Mouse (Mus musculus) T-helper 17 cell (primary cell): Measurements from ENCODE around the gene Slfn5.
"Not testable (repeated sequence)": the region's sequence is repeated elsewhere in the genome, so short reads cannot be mapped to it uniquely, and the experiment has no call there.

Experiments used
- in situ Hi-C, 2 experiments: fragments of 300-600 bp; cut with MboI, MseI; formaldehyde crosslinking; loops; 1 replicate in 1 of 2; 2 replicates in 1 of 2; pipeline ENCODE4 v1.15.1; 2025; ENCODE audit warnings: high pct_unique_total_duplicates in 2 of 2

Gene Slfn5

GRCm38 (mm10) chr11:82943336-82943735, 7.8 kb upstream of the Slfn5 start:
- in situ Hi-C loops = no loop called here

- in situ Hi-C loops = no loop called here
These were observed 5.5 kb upstream of the Slfn5 start for GRCm38 (mm10) chr11:82945636-82946035.

DNA sequence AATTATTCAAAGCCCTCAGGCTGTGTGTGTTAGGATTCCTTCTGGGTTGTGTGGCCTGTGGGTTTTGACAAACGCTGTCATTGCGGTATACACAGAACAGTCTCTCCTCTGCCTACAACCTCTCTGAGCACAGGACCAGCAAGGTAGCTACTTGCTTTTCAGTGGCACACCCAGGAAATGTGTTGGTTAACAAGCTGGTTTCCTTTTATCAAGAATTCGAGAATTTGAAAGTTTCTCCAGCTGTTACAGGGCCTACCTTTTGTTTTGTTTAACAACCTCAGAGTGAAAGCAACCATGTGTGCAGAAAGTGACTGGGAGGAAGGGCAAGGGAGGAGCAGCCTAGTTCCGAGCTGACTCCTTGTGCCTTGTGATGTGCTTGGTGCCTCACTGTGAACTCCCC, 3.7 kb upstream of the Slfn5 start:
- in situ Hi-C loops = no loop called here

DNA sequence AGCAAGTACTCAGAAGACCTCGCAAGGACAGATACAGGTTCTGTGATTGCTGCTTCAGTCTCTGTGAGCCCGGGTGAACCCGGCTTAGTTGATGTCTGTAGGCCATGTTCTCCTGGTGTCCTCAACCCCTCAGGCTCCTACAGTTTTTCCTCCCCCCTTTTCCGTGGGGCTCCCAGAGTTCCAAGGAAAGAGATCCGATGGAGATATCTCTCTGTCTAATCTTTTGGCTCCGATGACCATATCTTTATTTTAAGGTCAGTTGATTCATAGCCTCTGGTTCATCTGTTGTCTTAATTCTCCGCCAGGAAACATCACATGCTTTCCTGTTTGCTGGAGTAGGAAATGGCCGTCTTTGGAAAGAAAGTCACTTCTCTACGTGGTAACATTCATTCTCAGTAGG, 2.1 kb upstream of the Slfn5 start:
- in situ Hi-C loops = no loop called here

- in situ Hi-C loops = no loop called here
These were observed 889 bp downstream of the Slfn5 start for GRCm38 (mm10) chr11:82951865-82952611.

- in situ Hi-C loops = no loop called here
These were observed 1.7 kb downstream of the Slfn5 start for GRCm38 (mm10) chr11:82952612-82953542.

GRCm38 (mm10) chr11:82954631-82955030, 3.5 kb downstream of the Slfn5 start:
- in situ Hi-C loops = no loop called here

GRCm38 (mm10) chr11:82956925-82957324, 5.8 kb downstream of the Slfn5 start:
- in situ Hi-C loops = no loop called here

GRCm38 (mm10) chr11:82959613-82960012, 8.5 kb downstream of the Slfn5 start:
- in situ Hi-C loops = no loop called here

- in situ Hi-C loops = no loop called here
These were observed 10.6 kb downstream of the Slfn5 start for GRCm38 (mm10) chr11:82961743-82962142.

GRCm38 (mm10) chr11:82962215-82962614, 11.1 kb downstream of the Slfn5 start:
- in situ Hi-C loops = no loop called here

- in situ Hi-C loops = no loop called here
These were observed 19.8 kb downstream of the Slfn5 start for GRCm38 (mm10) chr11:82970712-82971589.

GRCm38 (mm10) chr11:82971590-82971974, 20.4 kb downstream of the Slfn5 start:
- in situ Hi-C loops = no loop called here

DNA sequence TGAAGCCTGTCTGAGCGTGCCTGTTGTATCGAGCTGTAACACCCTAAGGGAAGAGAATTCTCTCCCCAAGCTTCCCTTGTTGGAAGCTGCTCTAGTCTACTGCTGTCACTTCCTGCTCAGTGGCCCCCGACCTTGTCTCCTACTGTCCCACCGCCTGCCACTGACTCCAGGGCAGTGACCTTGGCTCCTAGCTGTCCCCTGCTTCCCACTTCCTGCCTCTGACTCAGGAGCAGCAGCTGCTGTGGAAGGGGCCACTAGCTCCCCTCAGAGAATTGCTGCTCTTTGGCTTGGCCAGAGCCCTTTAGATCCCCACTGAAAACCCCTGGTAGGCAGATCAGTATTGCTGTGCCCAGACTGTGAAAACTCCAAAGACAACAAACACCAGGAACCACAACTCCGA, 22.8 kb downstream of the Slfn5 start:
- in situ Hi-C loops = no loop called here

- in situ Hi-C loops = not testable (repeated sequence)
These were observed 31.3 kb downstream of the Slfn5 start for GRCm38 (mm10) chr11:82982409-82982808.

DNA sequence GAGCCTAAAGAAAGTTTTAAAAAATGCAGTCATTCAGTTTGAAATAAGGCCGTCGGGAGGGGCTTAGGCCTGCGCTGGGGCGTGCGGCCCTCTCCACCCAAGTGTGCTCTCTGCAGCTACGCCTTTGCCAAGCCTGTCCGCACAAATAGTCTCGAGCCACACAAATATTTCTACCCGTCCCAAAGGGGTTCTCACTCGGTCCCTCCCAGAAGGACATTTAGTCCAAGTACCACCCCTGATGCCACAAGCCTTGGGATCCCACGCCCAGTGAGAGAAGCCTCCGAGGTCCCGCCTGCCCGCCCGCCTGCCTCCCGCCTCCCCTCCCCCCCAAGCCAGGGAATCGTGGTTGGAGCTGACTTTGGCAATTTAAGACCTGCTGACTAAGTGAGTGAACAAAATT, 32.0 kb downstream of the Slfn5 start:
- in situ Hi-C loops = no loop called here

- in situ Hi-C loops = no loop called here
These were observed 36.5 kb downstream of the Slfn5 start for GRCm38 (mm10) chr11:82987621-82988020.

DNA sequence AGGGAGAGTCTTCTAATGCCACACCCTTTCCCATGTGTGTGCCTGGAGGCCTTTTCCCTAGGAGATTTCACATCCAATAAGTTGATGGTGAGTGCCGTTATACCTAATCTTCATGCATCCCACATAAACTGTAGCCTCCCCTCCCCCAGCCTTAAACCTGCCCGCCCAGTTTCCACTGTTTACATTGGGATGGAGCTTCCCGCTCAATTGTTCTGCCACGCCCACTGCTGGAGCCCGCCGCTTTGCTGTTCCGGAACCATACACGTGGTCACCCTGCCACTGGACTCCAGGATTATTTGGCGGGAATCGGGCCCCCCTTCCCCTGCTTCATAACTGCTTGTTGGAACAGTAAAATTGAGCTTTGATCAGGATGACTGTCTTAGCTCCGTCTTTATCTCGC, 38.2 kb downstream of the Slfn5 start:
- in situ Hi-C loops = no loop called here

DNA sequence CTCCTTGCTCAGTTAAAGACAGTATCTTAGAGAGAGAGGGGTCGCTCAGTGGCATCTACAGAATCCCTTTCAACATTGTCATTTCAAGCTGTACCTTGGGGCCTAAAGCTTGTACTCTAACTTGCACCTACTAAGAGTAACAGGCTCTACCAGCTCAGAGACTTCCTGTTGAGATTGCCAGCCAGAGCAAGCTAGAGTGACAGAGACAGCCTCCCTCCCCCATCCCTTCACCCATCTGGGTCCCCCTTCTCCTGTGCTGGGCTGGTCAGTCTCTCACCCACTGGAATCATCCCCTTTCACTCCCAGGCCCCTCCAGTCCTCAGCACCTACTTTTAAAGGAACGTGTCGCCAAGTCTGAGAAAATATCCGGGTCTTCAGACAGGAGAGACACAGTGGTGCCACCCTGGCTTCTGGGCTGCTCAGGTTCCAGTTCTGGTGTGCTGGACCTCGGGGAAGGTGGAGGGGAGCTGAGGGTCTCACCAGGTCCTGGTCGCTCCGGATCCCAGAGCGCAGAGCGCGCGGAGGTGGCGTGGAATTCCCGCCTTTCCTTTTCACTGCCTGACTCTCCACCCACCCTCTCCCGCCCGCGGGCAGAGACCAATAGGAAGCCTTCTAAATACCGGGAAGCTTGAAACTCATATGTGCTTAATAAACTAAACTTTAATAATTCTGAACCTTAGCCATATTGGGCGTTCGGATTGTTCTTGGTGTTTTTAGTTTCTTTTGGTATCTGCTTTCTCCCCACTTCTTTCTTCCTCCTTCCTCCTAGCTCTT, 39.6 kb downstream of the Slfn5 start:
- in situ Hi-C loops = not testable (repeated sequence)

DNA sequence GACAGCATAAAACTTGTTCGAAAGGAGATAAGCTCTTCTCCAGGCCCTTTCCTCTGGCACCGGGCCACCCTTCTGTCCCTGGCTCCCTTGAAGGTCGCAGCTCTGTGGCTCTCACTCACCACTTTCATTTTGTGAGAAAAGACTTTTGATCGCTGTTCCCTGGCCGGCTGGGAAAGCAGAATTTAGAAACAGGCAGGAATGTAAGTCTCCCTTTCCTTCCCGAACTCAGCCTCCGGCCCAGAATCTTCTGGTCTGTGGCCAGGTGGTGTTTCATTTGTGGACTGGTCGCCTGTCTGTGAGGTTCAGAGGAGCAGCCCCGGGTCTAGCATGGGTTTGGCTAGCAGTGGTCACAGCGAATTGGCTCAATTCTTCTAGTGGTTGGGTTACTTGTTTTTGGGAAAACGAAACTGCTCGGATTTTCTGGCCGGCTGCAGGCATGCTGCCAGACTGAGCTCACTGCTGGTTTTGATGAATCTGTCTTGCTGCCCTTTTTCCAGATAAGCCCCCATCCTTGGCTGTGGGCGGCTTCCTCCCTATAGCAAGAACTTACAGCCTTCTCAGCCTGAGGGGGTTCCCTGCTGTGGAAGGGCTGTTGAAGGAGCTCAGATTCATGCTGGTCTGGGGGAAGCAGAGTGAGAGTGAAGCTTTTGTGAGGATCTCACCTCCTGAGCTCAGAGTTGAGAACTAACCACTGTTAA, 40.5 kb downstream of the Slfn5 start, which contains the start of gene Slfn9:
Gene Slfn9, minus strand, starts transcription at position 362 of the 698 bp plus-strand sequence.
- in situ Hi-C loops = no loop called here
